Mouse (Mus musculus) heart, embryonic 13.5 days (tissue): ENCODE measurements around the gene Pla2g4b. TPM values are rescaled to one million over a fixed set of nuclear protein-coding genes. Genes with fewer than 3 reads are reported as not detected.

Experiments used
- ATAC-seq: fragments of 200-750 bp; cut with Nextera tagmentation; 2 replicates; pipeline ENCODE4 v1.8.0; 2017; ENCODE audit warnings: moderate TSS enrichment; ENCODE audit not compliant: insufficient number of reproducible peaks, low FRiP score, low TSS enrichment; ENCODE audit errors: extremely low read depth
- H3K27ac ChIP-seq: fragments of 300-500 bp; sonication (generic); replicated peaks from 2 replicates; pipeline ENCODE4 v1.5.1; 2015; ENCODE audit warnings: moderate library complexity, mild to moderate bottlenecking, inconsistent platforms
- H3K27me3 ChIP-seq: fragments of 300-500 bp; sonication (generic); replicated peaks from 2 replicates; pipeline ENCODE4 v1.6.1; 2015; ENCODE audit warnings: mild to moderate bottlenecking, inconsistent platforms
- H3K36me3 ChIP-seq: fragments of 300-500 bp; sonication (generic); 2 replicates; pipeline ENCODE4 v1.6.1; 2015; ENCODE audit warnings: mild to moderate bottlenecking, inconsistent platforms
- H3K4me1 ChIP-seq: fragments of 300-500 bp; sonication (generic); 2 replicates; pipeline ENCODE4 v1.6.1; 2015; ENCODE audit warnings: inconsistent platforms
- H3K4me2 ChIP-seq: fragments of 300-500 bp; sonication (generic); 2 replicates; pipeline ENCODE4 v1.6.1; 2015; ENCODE audit warnings: inconsistent platforms, mild to moderate bottlenecking, moderate library complexity
- H3K4me3 ChIP-seq: fragments of 300-500 bp; sonication (generic); 2 replicates; pipeline ENCODE4 v1.5.1; 2015; ENCODE audit warnings: moderate library complexity, mild to moderate bottlenecking, inconsistent platforms
- H3K9ac ChIP-seq: fragments of 300-500 bp; sonication (generic); 2 replicates; pipeline ENCODE4 v1.6.1; 2015; ENCODE audit warnings: inconsistent platforms, mild to moderate bottlenecking, moderate library complexity
- H3K9me3 ChIP-seq: fragments of 300-500 bp; sonication (generic); 2 replicates; pipeline ENCODE4 v1.6.1; 2016; ENCODE audit warnings: inconsistent platforms
- WGBS: fragments of 180-500 bp; shearing (Covaris S2); methylation state at CpG from one replicate; pipeline ENCODE4 v1.1.7; 2015; ENCODE audit warnings: mixed read lengths; 5-methylcytosine and 5-hydroxymethylcytosine counted together
- polyA plus RNA-seq: library from polyadenylated mRNA; unstranded; fragments of >200 nt; fragmentation: Nextera tagmentation; extraction: Ambion mirVana; gene quantifications from 2 replicates; pipeline ENCODE4 v1.2.1, GENCODE M21; 2015

The Pla2g4b gene
- polyA plus RNA-seq, 1 experiment from 2014 or later: 1.3 TPM

GRCm38 (mm10) chr2:120048173-120048572, 15.0 kb downstream of the Pla2g4b start:
- ATAC-seq: no peak
- Histone ChIP-seq H3K9me3 (no peaks in the 10 kb centered on the region), H3K36me3 (no peaks in the 10 kb centered on the region), H3K4me1 (peaks cover 13% of the 10 kb centered on the region), H3K9ac (no peak overlapping the region), H3K27ac (no peak overlapping the region), H3K4me2 (no peak overlapping the region), H3K4me3 (no peak overlapping the region), H3K27me3 (peaks cover 23% of the 10 kb centered on the region)
- 62% methylated on average over 9 of the region's 9 CpGs for WGBS

- no peak for ATAC-seq
- H3K36me3 ChIP-seq: no peaks in the 10 kb centered on the region
- no peak overlapping the region for H3K4me2 ChIP-seq
- H3K9ac ChIP-seq: no peak overlapping the region
- 51% methylated on average over 10 of the region's 10 CpGs for WGBS
- no peak overlapping the region for H3K4me3 ChIP-seq
- no peak overlapping the region for H3K27ac ChIP-seq
- H3K4me1 ChIP-seq: peaks cover 6% of the 10 kb centered on the region
- no peaks in the 10 kb centered on the region for H3K9me3 ChIP-seq
- peaks cover 23% of the 10 kb centered on the region for H3K27me3 ChIP-seq
Measured at GRCm38 (mm10) chr2:120049632-120050274, 16.5 kb downstream of the Pla2g4b start.

- no peak overlapping the region for H3K4me3 ChIP-seq
- peaks cover 21% of the 10 kb centered on the region for H3K27me3 ChIP-seq
- peaks cover 21% of the 10 kb centered on the region for H3K4me1 ChIP-seq
- WGBS: 59% methylated on average over 6 of the region's 6 CpGs
- no peak overlapping the region for H3K27ac ChIP-seq
- ATAC-seq: no peak
- no peaks in the 10 kb centered on the region for H3K36me3 ChIP-seq
- H3K9ac ChIP-seq: peak overlapping the region; percentile 12; the same call in 1 of the 2 replicates
- H3K4me2 ChIP-seq: no peak overlapping the region
- H3K9me3 ChIP-seq: no peaks in the 10 kb centered on the region
Measured at GRCm38 (mm10) chr2:120051405-120051804, 18.2 kb downstream of the Pla2g4b start.

GRCm38 (mm10) chr2:120054771-120055552, 21.7 kb downstream of the Pla2g4b start:
- Histone ChIP-seq H3K9ac (no peak overlapping the region), H3K27ac (peak overlapping the region; percentile 37), H3K4me1 (peaks cover 25% of the 10 kb centered on the region), H3K9me3 (no peaks in the 10 kb centered on the region), H3K36me3 (no peaks in the 10 kb centered on the region), H3K4me3 (no peak overlapping the region), H3K27me3 (peaks cover 22% of the 10 kb centered on the region; the same call in 1 of the 2 replicates), H3K4me2 (no peak overlapping the region)
- no peak for ATAC-seq
- WGBS: 55% methylated on average over 12 of the region's 12 CpGs

GRCm38 (mm10) chr2:120055923-120056322, 22.7 kb downstream of the Pla2g4b start:
- H3K36me3 ChIP-seq: no peaks in the 10 kb centered on the region
- no peak overlapping the region for H3K9ac ChIP-seq
- no peak for ATAC-seq
- no peak overlapping the region for H3K4me3 ChIP-seq
- peaks cover 18% of the 10 kb centered on the region; the same call in 1 of the 2 replicates for H3K27me3 ChIP-seq
- no peaks in the 10 kb centered on the region for H3K9me3 ChIP-seq
- 80% methylated on average over 10 of the region's 10 CpGs for WGBS
- H3K4me2 ChIP-seq: no peak overlapping the region
- H3K4me1 ChIP-seq: peaks cover 25% of the 10 kb centered on the region
- no peak overlapping the region for H3K27ac ChIP-seq

GRCm38 (mm10) chr2:120058818-120059217, 25.6 kb downstream of the Pla2g4b start:
- H3K9ac ChIP-seq: no peak overlapping the region
- H3K4me1 ChIP-seq: peaks cover 25% of the 10 kb centered on the region
- no peak overlapping the region for H3K27ac ChIP-seq
- H3K27me3 ChIP-seq: peaks cover 28% of the 10 kb centered on the region
- ATAC-seq: no peak
- WGBS: 82% methylated on average over 4 of the region's 4 CpGs
- no peak overlapping the region for H3K4me3 ChIP-seq
- no peaks in the 10 kb centered on the region for H3K9me3 ChIP-seq
- H3K4me2 ChIP-seq: no peak overlapping the region
- H3K36me3 ChIP-seq: no peaks in the 10 kb centered on the region

GRCm38 (mm10) chr2:120059466-120059865, 26.2 kb downstream of the Pla2g4b start:
- ATAC-seq: no peak
- H3K4me1 ChIP-seq: peaks cover 24% of the 10 kb centered on the region
- H3K36me3 ChIP-seq: no peaks in the 10 kb centered on the region
- 62% methylated on average over 3 of the region's 3 CpGs for WGBS
- no peak overlapping the region for H3K27ac ChIP-seq
- H3K27me3 ChIP-seq: peaks cover 28% of the 10 kb centered on the region
- H3K4me3 ChIP-seq: no peak overlapping the region
- no peak overlapping the region for H3K9ac ChIP-seq
- H3K4me2 ChIP-seq: no peak overlapping the region
- no peaks in the 10 kb centered on the region for H3K9me3 ChIP-seq

- Histone ChIP-seq H3K9me3 (no peaks in the 10 kb centered on the region), H3K4me3 (no peak overlapping the region), H3K27me3 (peaks cover 28% of the 10 kb centered on the region), H3K9ac (no peak overlapping the region), H3K36me3 (no peaks in the 10 kb centered on the region), H3K4me1 (peaks cover 16% of the 10 kb centered on the region), H3K4me2 (no peak overlapping the region), H3K27ac (no peak overlapping the region)
- ATAC-seq: no peak
- 62% methylated on average over 6 of the region's 6 CpGs for WGBS
Measured at GRCm38 (mm10) chr2:120060190-120060589, 27.0 kb downstream of the Pla2g4b start.

- no peak overlapping the region for H3K27ac ChIP-seq
- no peak for ATAC-seq
- H3K9me3 ChIP-seq: no peaks in the 10 kb centered on the region
- no peak overlapping the region for H3K4me3 ChIP-seq
- H3K4me1 ChIP-seq: peaks cover 12% of the 10 kb centered on the region
- no peak overlapping the region for H3K4me2 ChIP-seq
- WGBS: 70% methylated on average over 9 of the region's 9 CpGs
- H3K36me3 ChIP-seq: no peaks in the 10 kb centered on the region
- H3K9ac ChIP-seq: no peak overlapping the region
- peaks cover 28% of the 10 kb centered on the region for H3K27me3 ChIP-seq
Measured at GRCm38 (mm10) chr2:120060651-120061050, 27.4 kb downstream of the Pla2g4b start.

- H3K27me3 ChIP-seq: peaks cover 25% of the 10 kb centered on the region
- H3K4me3 ChIP-seq: no peak overlapping the region
- no peaks in the 10 kb centered on the region for H3K9me3 ChIP-seq
- H3K4me1 ChIP-seq: no peaks in the 10 kb centered on the region
- no peak overlapping the region for H3K4me2 ChIP-seq
- no peaks in the 10 kb centered on the region for H3K36me3 ChIP-seq
- H3K27ac ChIP-seq: no peak overlapping the region
- no peak for ATAC-seq
- WGBS: 77% methylated on average over 8 of the region's 8 CpGs
- H3K9ac ChIP-seq: no peak overlapping the region
Measured at GRCm38 (mm10) chr2:120062248-120062647, 29.0 kb downstream of the Pla2g4b start.

GRCm38 (mm10) chr2:120064639-120065038, 31.4 kb downstream of the Pla2g4b start:
- 68% methylated on average over 6 of the region's 6 CpGs for WGBS
- Histone ChIP-seq H3K4me3 (no peak overlapping the region), H3K9ac (no peak overlapping the region), H3K27me3 (peaks cover 25% of the 10 kb centered on the region), H3K9me3 (no peaks in the 10 kb centered on the region), H3K27ac (no peak overlapping the region), H3K36me3 (no peaks in the 10 kb centered on the region), H3K4me1 (no peaks in the 10 kb centered on the region), H3K4me2 (no peak overlapping the region)
- ATAC-seq: no peak
